Mouse (Mus musculus) myocyte (in vitro differentiated cells): Measurements from ENCODE around the gene Hoxa4.

Source experiments
- CEBPB ChIP-seq: IDR thresholded peaks from 2 replicates; pipeline ENCODE4 v1.6.1; 2011; ENCODE audit warnings: mild to moderate bottlenecking, moderate library complexity; ENCODE audit not compliant: poor library complexity, insufficient read depth, severe bottlenecking
- E2F4 ChIP-seq: IDR thresholded peaks from one replicate; pipeline ENCODE4 v1.6.1; 2011; ENCODE audit warnings: mild to moderate bottlenecking, control low read depth, moderate library complexity; ENCODE audit not compliant: insufficient read depth
- MAX ChIP-seq: IDR thresholded peaks from one replicate; pipeline ENCODE4 v1.6.1; 2011; ENCODE audit warnings: low read depth, mild to moderate bottlenecking, control low read depth
- MYOD1 ChIP-seq, 3 experiments: IDR thresholded peaks; one replicate each; pipeline ENCODE4 v1.6.1; 2011; ENCODE audit warnings: control low read depth in 2 of 3, low read depth in 2 of 3, mild to moderate bottlenecking in 2 of 3, moderate library complexity in 1 of 3; ENCODE audit not compliant: insufficient read length in 2 of 3, control insufficient read depth in 1 of 3
- POLR2A ChIP-seq: IDR thresholded peaks from one replicate; pipeline ENCODE4 v1.6.1; 2011; ENCODE audit warnings: low read depth, mild to moderate bottlenecking, control low read depth, moderate library complexity; ENCODE audit not compliant: insufficient read length
- REST ChIP-seq: IDR thresholded peaks from one replicate; pipeline ENCODE4 v1.6.1; 2011; ENCODE audit warnings: mild to moderate bottlenecking, control low read depth, moderate library complexity; ENCODE audit not compliant: insufficient read depth, insufficient read length
- TCF12 ChIP-seq: IDR thresholded peaks from one replicate; pipeline ENCODE4 v1.6.1; 2011; ENCODE audit warnings: mild to moderate bottlenecking, control low read depth; ENCODE audit not compliant: poor library complexity, insufficient read depth, severe bottlenecking
- USF1 ChIP-seq: IDR thresholded peaks from one replicate; pipeline ENCODE4 v1.6.1; 2011; ENCODE audit warnings: low read depth, mild to moderate bottlenecking, control low read depth, moderate library complexity

- no peak for TF ChIP-seq POLR2A
- no peak for TF ChIP-seq MAX
- no peak for TF ChIP-seq REST
- TF ChIP-seq USF1, result no peak
- no peak for TF ChIP-seq TCF12
- TF ChIP-seq MYOD1 (IDR thresholded peaks at IDR 0.05; ENCODE audit: control insufficient read depth in 1 of 3, insufficient read length in 2 of 3, low read depth in 2 of 3), result no peak
- no peak for TF ChIP-seq CEBPB
- TF ChIP-seq E2F4, result no peak
Observed at GRCm38 (mm10) chr6:52235866-52236265, 44.3 kb upstream of the Hoxa4 start.
